Mouse (Mus musculus) midbrain, embryonic 16.5 days (tissue): Measurements from ENCODE around the gene Agap3. TPM values are rescaled to one million over a fixed set of nuclear protein-coding genes. Genes with fewer than 3 reads are reported as not detected.

Source experiments
- ATAC-seq: fragments of 200-750 bp; cut with Nextera tagmentation; 2 replicates; pipeline ENCODE4 v1.8.0; 2017; ENCODE audit warnings: moderate TSS enrichment
- H3K27ac ChIP-seq: fragments of 300-500 bp; sonication (generic); 2 replicates; pipeline ENCODE4 v1.5.1; 2014; ENCODE audit warnings: mild to moderate bottlenecking, low read length, mixed read lengths
- H3K27me3 ChIP-seq: fragments of 300-500 bp; sonication (generic); 2 replicates; pipeline ENCODE4 v1.6.1; 2014; ENCODE audit warnings: low read depth, low read length, mixed read lengths; ENCODE audit not compliant: control insufficient read depth, insufficient read depth
- H3K36me3 ChIP-seq: fragments of 300-500 bp; sonication (generic); 2 replicates; pipeline ENCODE4 v1.6.1; 2014; ENCODE audit warnings: mild to moderate bottlenecking, low read length, moderate library complexity, mixed read lengths; ENCODE audit not compliant: control insufficient read depth, insufficient read depth
- H3K4me1 ChIP-seq: fragments of 300-500 bp; sonication (generic); 2 replicates; pipeline ENCODE4 v1.6.1; 2014; ENCODE audit warnings: mild to moderate bottlenecking, low read length, mixed read lengths; ENCODE audit not compliant: control insufficient read depth, insufficient read depth
- H3K4me2 ChIP-seq: fragments of 300-500 bp; sonication (generic); 2 replicates; pipeline ENCODE4 v1.6.1; 2014; ENCODE audit warnings: mild to moderate bottlenecking, low read length, mixed read lengths
- H3K4me3 ChIP-seq: fragments of 300-500 bp; sonication (generic); 2 replicates; pipeline ENCODE4 v1.5.1; 2014; ENCODE audit warnings: low read depth, mild to moderate bottlenecking, low read length, moderate library complexity, mixed read lengths
- H3K9ac ChIP-seq: fragments of 300-500 bp; sonication (generic); 2 replicates; pipeline ENCODE4 v1.6.1; 2014; ENCODE audit warnings: low read depth, low read length, mixed read lengths
- H3K9me3 ChIP-seq: fragments of 300-500 bp; sonication (generic); replicated peaks from 2 replicates; pipeline ENCODE4 v1.6.1; 2014; ENCODE audit warnings: mild to moderate bottlenecking, low read length, mixed read lengths; ENCODE audit not compliant: control insufficient read depth, poor library complexity, severe bottlenecking
- WGBS: fragments of 180-500 bp; shearing (Covaris S2); extraction: QIAGEN DNeasy Blood & Tissue Kit; methylation state at CpG from one replicate; pipeline ENCODE4 v1.1.7; 2014; 5-methylcytosine and 5-hydroxymethylcytosine counted together
- polyA plus RNA-seq: library from polyadenylated mRNA; unstranded; fragments of >200 nt; fragmentation: Nextera tagmentation; extraction: Ambion mirVana; gene quantifications from 2 replicates; pipeline ENCODE4 v1.2.1, GENCODE M21; 2015

Gene Agap3
- polyA plus RNA-seq, 1 experiment from 2014 or later = 55.6 TPM

DNA sequence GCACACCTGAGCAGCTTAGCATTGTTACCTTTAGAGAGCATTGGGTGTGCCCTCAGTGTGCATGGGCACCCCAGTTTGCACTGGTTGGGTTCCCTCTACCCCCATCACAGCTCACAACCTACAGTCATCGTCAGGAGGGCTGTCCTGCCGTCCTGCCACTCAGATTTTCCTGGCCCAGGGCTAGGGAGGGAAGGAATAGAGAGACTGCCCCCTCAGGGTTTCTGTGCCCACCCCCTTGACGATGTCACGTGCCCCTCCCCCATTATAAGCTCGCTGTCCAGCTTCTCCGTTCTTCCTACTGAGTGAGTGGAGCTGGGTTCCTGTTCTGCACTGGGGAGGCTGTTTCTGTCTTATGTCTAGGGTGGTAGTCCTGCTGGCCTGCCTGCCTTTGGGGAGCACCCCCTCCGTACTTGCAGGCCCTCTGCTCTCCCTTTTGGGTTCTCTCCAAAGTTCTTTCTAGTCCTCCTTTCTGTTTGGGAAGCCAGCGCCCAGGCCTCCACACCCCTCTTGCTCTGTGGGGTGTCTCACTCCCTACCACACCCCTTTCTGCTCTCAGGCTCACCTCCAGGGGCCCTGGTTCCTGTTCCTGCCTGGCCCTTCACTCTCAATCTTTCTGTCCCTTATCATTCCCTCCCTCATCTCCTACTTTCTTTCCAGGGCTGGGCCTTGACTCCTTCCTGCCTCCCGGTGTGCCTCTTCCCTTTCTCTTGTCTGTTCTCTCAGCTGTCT is 25.3 kb upstream of the Agap3 start:
- Histone ChIP-seq H3K4me3 (no peak overlapping the region), H3K4me1 (peaks cover 30% of the 10 kb centered on the region), H3K36me3 (peaks cover 8% of the 10 kb centered on the region; the same call in 1 of the 2 replicates), H3K9me3 (no peaks in the 10 kb centered on the region), H3K4me2 (peak overlapping the region; percentile 94), H3K9ac (no peak overlapping the region; the same call in 1 of the 2 replicates), H3K27ac (no peak overlapping the region), H3K27me3 (no peaks in the 10 kb centered on the region; the same call in 1 of the 2 replicates)
- no peak for ATAC-seq
- 11% methylated on average over 9 of the region's 9 CpGs for WGBS

DNA sequence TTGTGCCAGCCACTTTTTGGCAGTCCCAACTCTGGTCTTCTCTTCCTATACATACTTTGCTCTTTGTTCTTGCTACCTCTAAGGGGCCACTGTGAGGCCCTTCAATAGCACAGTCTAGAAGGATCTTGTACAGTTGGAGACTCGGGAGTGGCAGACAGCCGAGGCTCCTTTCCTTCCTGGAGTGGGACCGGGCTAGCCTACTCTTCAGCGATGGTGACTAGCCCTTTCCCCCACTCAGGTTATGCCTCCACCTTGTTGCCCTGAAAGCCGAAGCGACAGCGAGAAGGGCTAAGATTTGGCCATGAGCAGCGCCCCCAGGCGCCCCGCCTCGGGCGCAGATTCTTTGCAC is 24.7 kb upstream of the Agap3 start:
- no peak overlapping the region for H3K27ac ChIP-seq
- 22% methylated on average over 12 of the region's 12 CpGs for WGBS
- H3K9me3 ChIP-seq = no peaks in the 10 kb centered on the region
- peaks cover 26% of the 10 kb centered on the region for H3K4me1 ChIP-seq
- no peak for ATAC-seq
- H3K27me3 ChIP-seq = no peaks in the 10 kb centered on the region; the same call in 1 of the 2 replicates
- peaks cover 11% of the 10 kb centered on the region; the same call in 1 of the 2 replicates for H3K36me3 ChIP-seq
- H3K4me2 ChIP-seq = no peak overlapping the region; the same call in 1 of the 2 replicates
- no peak overlapping the region for H3K4me3 ChIP-seq
- H3K9ac ChIP-seq = no peak overlapping the region

DNA sequence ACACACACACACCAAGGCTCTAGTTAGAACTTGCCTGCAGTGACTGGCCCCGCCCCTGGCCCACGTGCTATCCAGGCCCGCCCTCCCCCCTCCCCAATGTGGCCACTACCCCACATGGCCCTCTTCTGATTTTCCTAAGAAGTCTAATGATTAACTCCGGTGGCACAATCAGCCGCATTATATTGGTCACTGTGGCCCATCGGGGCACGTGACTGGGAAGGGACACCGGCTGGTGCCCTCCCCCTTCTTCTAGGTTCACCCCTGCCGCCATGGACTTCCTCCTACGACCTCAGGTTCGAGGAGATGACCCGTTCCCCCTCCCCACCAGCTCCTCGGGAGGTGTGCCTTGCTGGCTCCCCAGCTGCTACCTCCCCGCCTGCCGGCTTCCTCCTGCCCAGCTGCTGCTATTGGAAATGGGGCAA is 24.0 kb upstream of the Agap3 start:
- Histone ChIP-seq H3K36me3 (peaks cover 16% of the 10 kb centered on the region; the same call in 1 of the 2 replicates), H3K27me3 (no peaks in the 10 kb centered on the region; the same call in 1 of the 2 replicates), H3K4me3 (no peak overlapping the region), H3K9me3 (no peaks in the 10 kb centered on the region), H3K4me2 (peak overlapping the region; percentile 6; the same call in 1 of the 2 replicates), H3K4me1 (peaks cover 20% of the 10 kb centered on the region), H3K9ac (0 out of 2 replicates have a peak overlapping the region, but pooled peaks have one; percentile 14), H3K27ac (no peak overlapping the region)
- no peak for ATAC-seq
- WGBS = 8% methylated on average over 14 of the region's 15 CpGs

DNA sequence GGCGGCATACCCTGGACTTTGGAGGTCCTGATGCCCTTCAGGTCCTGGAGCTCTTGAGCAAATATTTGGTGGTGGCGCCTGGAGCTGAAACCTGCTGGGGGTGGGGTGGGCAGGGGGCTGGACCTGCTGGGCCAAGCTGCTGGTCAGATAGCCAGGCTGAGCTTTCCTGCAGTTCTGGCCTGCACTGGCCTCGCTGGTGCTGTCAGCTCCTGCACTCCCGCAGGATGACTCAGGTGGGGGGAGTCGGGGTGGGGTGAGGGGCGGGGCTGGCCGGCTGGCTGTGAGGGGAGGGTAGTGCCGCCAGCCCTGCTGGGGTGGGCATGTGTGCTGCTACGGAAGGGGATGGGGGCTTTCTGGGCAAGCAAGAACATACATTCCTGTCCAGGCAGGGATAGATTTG is 23.4 kb upstream of the Agap3 start:
- peaks cover 16% of the 10 kb centered on the region; the same call in 1 of the 2 replicates for H3K36me3 ChIP-seq
- no peak overlapping the region for H3K4me3 ChIP-seq
- H3K27me3 ChIP-seq = no peaks in the 10 kb centered on the region; the same call in 1 of the 2 replicates
- WGBS = 19% methylated on average over 9 of the region's 9 CpGs
- peaks cover 20% of the 10 kb centered on the region for H3K4me1 ChIP-seq
- no peak overlapping the region for H3K4me2 ChIP-seq
- H3K9ac ChIP-seq = peak overlapping the region; percentile 14; the same call in 1 of the 2 replicates
- ATAC-seq = no peak
- H3K27ac ChIP-seq = no peak overlapping the region
- H3K9me3 ChIP-seq = no peaks in the 10 kb centered on the region

DNA sequence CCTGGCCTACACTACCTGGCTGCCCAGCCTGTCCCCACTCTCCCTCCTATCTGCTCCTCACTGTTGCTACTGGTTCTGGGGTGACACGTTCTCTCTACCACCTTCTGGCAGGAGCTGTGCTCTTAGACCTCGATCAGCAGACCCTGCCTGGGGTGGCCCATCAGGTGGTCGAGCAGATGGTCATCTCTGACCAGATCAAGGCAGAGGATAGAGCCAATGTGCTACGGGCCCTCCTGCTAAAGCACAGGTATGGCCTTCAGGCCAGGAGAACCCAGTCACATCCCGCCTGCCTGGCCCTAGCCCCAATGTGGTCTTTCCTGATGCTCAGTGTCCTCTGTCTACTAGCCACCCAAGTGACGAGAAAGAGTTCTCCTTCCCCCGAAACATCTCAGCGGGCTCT is 18.0 kb upstream of the Agap3 start:
- ATAC-seq = no peak
- peaks cover 20% of the 10 kb centered on the region for H3K36me3 ChIP-seq
- WGBS = 88% methylated on average over 8 of the region's 8 CpGs

DNA sequence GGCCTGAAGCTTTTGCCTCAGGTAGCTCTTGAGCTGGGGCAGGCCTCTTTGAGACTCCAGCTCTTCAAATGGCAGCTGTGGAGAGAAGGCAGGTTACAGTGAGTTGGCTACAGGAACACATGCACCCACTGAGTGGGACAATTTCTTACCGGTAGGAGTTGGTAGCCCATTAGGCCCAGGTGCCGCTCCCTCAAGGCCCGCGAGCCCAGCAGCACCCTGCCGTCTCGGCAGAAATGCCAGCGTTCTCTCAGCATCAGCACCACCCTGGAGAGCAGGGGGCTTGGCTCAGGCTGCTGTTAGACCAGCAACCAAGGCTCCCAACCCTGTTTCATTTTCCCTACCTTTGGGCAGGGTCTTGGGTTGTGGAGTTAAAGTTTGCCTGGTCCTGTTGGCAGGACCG is 10.8 kb upstream of the Agap3 start:
- no peak for ATAC-seq
- Histone ChIP-seq H3K4me1 (peaks cover 17% of the 10 kb centered on the region), H3K4me2 (no peak overlapping the region), H3K9me3 (no peaks in the 10 kb centered on the region), H3K36me3 (peaks cover 28% of the 10 kb centered on the region), H3K27ac (no peak overlapping the region), H3K27me3 (no peaks in the 10 kb centered on the region), H3K9ac (no peak overlapping the region), H3K4me3 (no peak overlapping the region)
- WGBS = 92% methylated on average over 8 of the region's 8 CpGs

More for the DNA sequence above, 18.0 kb upstream of the Agap3 start:
- Histone ChIP-seq H3K9me3 (no peaks in the 10 kb centered on the region), H3K4me2 (no peak overlapping the region), H3K27me3 (no peaks in the 10 kb centered on the region), H3K9ac (no peak overlapping the region), H3K4me3 (no peak overlapping the region), H3K4me1 (no peaks in the 10 kb centered on the region), H3K27ac (no peak overlapping the region)

DNA sequence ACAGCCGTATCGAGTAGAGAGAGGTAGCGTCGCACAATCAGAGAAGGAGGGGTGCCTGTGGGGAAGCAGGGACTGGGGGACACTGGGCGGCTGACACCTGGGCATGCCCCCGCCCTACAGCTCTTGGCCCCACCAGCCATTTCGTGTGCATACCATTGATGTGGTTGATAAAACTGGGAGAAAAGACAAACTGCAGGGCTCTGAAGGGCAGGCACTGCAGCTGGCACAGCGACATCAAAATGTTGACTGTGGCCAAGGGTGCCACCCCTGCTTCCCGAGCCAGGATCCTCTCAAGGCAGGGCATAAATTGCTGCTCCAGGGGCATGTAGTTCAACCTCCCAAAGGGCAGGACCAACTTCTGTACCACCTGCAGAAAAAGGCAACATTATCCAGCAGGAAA is 9.9 kb upstream of the Agap3 start:
- WGBS = 90% methylated on average over 9 of the region's 9 CpGs
- H3K9ac ChIP-seq = no peak overlapping the region
- ATAC-seq = no peak
- H3K36me3 ChIP-seq = peaks cover 28% of the 10 kb centered on the region
- H3K4me3 ChIP-seq = no peak overlapping the region
- H3K4me1 ChIP-seq = peaks cover 21% of the 10 kb centered on the region
- no peak overlapping the region for H3K4me2 ChIP-seq
- H3K27ac ChIP-seq = no peak overlapping the region
- no peaks in the 10 kb centered on the region for H3K27me3 ChIP-seq
- no peaks in the 10 kb centered on the region for H3K9me3 ChIP-seq

DNA sequence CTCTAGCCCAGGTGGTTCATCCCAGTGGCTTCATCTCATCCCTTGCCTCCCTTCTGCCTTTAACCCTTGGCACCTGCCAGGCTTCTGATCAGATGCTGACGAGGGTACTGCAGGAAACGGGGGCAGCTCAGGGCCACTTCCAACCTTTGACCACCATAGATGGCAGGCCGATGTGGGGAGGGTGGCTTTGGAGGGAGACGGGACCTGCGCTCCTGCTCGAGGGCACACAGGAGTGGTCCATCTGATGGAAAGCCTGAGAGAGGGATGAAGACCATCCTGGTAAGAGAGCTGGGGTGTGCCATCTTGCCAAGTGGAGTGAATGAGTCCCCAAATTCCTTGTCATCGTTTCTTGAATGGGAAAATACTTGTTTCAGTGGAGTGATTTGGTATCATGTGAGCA is 8.8 kb upstream of the Agap3 start:
- H3K4me1 ChIP-seq = peaks cover 28% of the 10 kb centered on the region
- no peak overlapping the region for H3K4me3 ChIP-seq
- no peak overlapping the region for H3K27ac ChIP-seq
- no peak overlapping the region for H3K9ac ChIP-seq
- H3K27me3 ChIP-seq = no peaks in the 10 kb centered on the region
- H3K36me3 ChIP-seq = peaks cover 28% of the 10 kb centered on the region
- H3K4me2 ChIP-seq = no peak overlapping the region
- no peak for ATAC-seq
- WGBS = 91% methylated on average over 7 of the region's 7 CpGs
- H3K9me3 ChIP-seq = no peaks in the 10 kb centered on the region

DNA sequence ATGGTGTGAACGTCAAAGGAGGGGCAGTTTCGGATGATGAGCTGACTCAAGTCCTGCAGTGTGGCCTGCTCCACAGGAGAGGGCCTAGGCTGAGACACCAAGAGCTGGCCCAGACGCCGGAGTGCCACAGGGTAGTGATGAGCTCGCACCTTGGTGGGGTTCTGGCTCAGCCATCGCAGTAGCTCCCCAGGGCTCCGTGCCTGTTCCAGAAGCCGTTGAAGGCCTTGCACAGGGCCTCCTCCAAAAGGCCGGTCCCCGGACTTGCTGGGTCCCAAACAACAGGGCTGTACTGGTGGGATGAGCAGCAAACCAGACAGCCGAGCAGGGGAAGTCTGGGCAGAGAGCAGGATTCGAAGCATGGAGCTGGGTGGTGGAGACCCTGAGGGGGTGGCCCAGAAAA is 8.1 kb upstream of the Agap3 start:
- H3K4me2 ChIP-seq = peak overlapping the region; percentile 96
- H3K4me3 ChIP-seq = peak overlapping the region; percentile 94
- no peak overlapping the region; the same call in 1 of the 2 replicates for H3K27ac ChIP-seq
- no peak for ATAC-seq
- H3K36me3 ChIP-seq = peaks cover 26% of the 10 kb centered on the region
- peak overlapping the region; percentile 98 for H3K9ac ChIP-seq
- no peaks in the 10 kb centered on the region for H3K9me3 ChIP-seq
- peaks cover 28% of the 10 kb centered on the region for H3K4me1 ChIP-seq
- WGBS = 86% methylated on average over 12 of the region's 12 CpGs
- H3K27me3 ChIP-seq = no peaks in the 10 kb centered on the region
